Mouse (Mus musculus) heart, embryonic 15.5 days (tissue): ENCODE results near the gene Fam76b. TPM values are rescaled to one million over a fixed set of nuclear protein-coding genes. Genes with fewer than 3 reads are reported as not detected.
A peak's percentile ranks its signal among the peaks of the same experiment; 100 is the strongest.

Source experiments
- ATAC-seq: fragments of 200-750 bp; cut with Nextera tagmentation; replicated peaks from 2 replicates; pipeline ENCODE4 v1.8.0; 2017; ENCODE audit warnings: low read depth, moderate TSS enrichment; ENCODE audit not compliant: insufficient number of reproducible peaks, insufficient read depth, low FRiP score
- H3K27ac ChIP-seq: fragments of 300-500 bp; sonication (generic); 2 replicates; pipeline ENCODE4 v1.5.1; 2015; ENCODE audit warnings: mild to moderate bottlenecking, inconsistent platforms
- H3K27me3 ChIP-seq: fragments of 300-500 bp; sonication (generic); 2 replicates; pipeline ENCODE4 v1.6.1; 2015; ENCODE audit warnings: inconsistent platforms
- H3K36me3 ChIP-seq: fragments of 300-500 bp; sonication (generic); 2 replicates; pipeline ENCODE4 v1.6.1; 2015; ENCODE audit warnings: mild to moderate bottlenecking, inconsistent platforms
- H3K4me1 ChIP-seq: fragments of 300-500 bp; sonication (generic); replicated peaks from 2 replicates; pipeline ENCODE4 v1.6.1; 2015; ENCODE audit warnings: inconsistent platforms
- H3K4me2 ChIP-seq: fragments of 300-500 bp; sonication (generic); 2 replicates; pipeline ENCODE4 v1.6.1; 2015; ENCODE audit warnings: inconsistent platforms, mild to moderate bottlenecking, moderate library complexity
- H3K4me3 ChIP-seq: fragments of 300-500 bp; sonication (generic); 2 replicates; pipeline ENCODE4 v1.5.1; 2015; ENCODE audit warnings: mild to moderate bottlenecking, inconsistent platforms
- H3K9ac ChIP-seq: fragments of 300-500 bp; sonication (generic); 2 replicates; pipeline ENCODE4 v1.6.1; 2015; ENCODE audit warnings: mild to moderate bottlenecking, inconsistent platforms
- H3K9me3 ChIP-seq: fragments of 300-500 bp; sonication (generic); replicated peaks from 2 replicates; pipeline ENCODE4 v1.6.1; 2016; ENCODE audit warnings: inconsistent platforms
- WGBS: fragments of 180-500 bp; shearing (Covaris S2); methylation state at CpG from one replicate; pipeline ENCODE4 v1.1.7; 2015; ENCODE audit warnings: mixed read lengths; 5-methylcytosine and 5-hydroxymethylcytosine counted together
- polyA plus RNA-seq: library from polyadenylated mRNA; unstranded; fragments of >200 nt; fragmentation: Nextera tagmentation; extraction: Ambion mirVana; gene quantifications from 2 replicates; pipeline ENCODE4 v1.2.1, GENCODE M21; 2015

Fam76b gene
- polyA plus RNA-seq, 1 experiment from 2014 or later, result 14.6 TPM

- no peaks in the 10 kb centered on the region for H3K36me3 ChIP-seq
- H3K4me2 ChIP-seq, result no peak overlapping the region
- no peak overlapping the region for H3K4me3 ChIP-seq
- H3K9ac ChIP-seq, result no peak overlapping the region
- 59% methylated on average over 6 of the region's 6 CpGs for WGBS
- ATAC-seq, result no peak
- no peak overlapping the region for H3K27ac ChIP-seq
- no peaks in the 10 kb centered on the region for H3K27me3 ChIP-seq
- peaks cover 4% of the 10 kb centered on the region; the same call in 1 of the 2 replicates for H3K4me1 ChIP-seq
- no peaks in the 10 kb centered on the region for H3K9me3 ChIP-seq
These were observed 68.5 kb downstream of the Fam76b start for GRCm38 (mm10) chr9:13896055-13896454.

DNA sequence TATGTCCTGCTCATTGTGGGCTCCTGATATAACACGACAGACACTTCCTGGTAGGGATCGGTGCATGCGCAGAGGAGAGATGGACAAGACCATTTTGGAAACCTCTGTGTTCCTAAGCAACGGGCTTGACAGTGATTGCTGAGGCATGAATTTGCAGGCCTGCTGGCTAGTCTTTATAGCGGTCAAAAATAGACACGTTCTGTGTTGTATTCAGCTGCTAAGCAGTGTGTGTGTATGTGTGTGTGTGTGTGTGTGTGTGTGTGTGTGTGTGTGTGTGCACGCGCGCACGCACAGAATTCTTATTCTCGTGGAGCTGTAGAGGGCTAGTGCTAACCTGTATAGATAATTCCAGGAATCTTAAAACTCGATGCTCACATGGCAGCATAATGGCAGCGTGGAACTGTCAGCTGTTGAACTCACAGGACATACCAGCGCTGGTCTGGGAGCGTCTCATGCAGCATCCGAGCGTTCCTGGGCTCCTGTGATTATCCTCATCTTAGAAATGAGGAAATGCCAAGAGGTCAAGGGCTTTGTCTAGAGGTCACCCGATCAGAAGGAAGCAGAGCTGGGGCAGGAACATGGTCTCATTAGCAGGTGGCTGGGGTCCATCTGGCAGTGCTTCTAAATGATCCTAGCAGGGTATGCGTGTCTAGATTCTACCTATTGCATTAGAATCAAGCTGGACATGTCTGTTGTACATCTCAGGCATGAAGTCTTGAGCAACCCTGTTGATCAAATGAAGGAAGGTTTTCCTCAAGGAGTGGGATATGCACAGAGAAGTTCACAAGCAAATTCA lies 71.2 kb downstream of the Fam76b start:
- no peak overlapping the region for H3K4me3 ChIP-seq
- WGBS, result 49% methylated on average over 19 of the region's 19 CpGs
- ATAC-seq, result peak; percentile 83
- no peak overlapping the region for H3K9ac ChIP-seq
- H3K4me1 ChIP-seq, result peaks cover 4% of the 10 kb centered on the region; the same call in 1 of the 2 replicates
- H3K9me3 ChIP-seq, result no peaks in the 10 kb centered on the region
- H3K27me3 ChIP-seq, result no peaks in the 10 kb centered on the region
- H3K36me3 ChIP-seq, result no peaks in the 10 kb centered on the region
- H3K27ac ChIP-seq, result no peak overlapping the region
- peak overlapping the region; percentile 38 for H3K4me2 ChIP-seq

DNA sequence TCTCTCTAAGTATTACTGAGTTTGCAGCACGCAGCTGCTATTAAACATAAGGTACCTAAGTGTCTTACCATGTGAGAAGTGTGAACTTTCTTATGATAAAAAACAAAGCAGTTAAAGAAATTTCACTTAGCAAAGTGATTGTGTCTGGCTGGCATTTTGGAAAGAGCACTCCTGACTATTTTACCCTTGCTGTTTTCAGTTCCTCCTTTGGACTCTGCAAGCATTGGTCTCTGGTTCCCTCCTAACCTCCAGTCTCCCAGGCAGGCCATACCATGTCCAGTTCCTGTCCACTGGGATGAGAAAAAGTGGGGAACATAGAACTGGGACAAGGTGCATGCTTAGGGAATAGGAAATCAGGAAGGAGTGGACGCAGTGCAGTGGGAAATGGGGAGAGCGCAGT lies 74.5 kb downstream of the Fam76b start:
- Histone ChIP-seq H3K27ac (no peak overlapping the region), H3K9me3 (no peaks in the 10 kb centered on the region)

DNA sequence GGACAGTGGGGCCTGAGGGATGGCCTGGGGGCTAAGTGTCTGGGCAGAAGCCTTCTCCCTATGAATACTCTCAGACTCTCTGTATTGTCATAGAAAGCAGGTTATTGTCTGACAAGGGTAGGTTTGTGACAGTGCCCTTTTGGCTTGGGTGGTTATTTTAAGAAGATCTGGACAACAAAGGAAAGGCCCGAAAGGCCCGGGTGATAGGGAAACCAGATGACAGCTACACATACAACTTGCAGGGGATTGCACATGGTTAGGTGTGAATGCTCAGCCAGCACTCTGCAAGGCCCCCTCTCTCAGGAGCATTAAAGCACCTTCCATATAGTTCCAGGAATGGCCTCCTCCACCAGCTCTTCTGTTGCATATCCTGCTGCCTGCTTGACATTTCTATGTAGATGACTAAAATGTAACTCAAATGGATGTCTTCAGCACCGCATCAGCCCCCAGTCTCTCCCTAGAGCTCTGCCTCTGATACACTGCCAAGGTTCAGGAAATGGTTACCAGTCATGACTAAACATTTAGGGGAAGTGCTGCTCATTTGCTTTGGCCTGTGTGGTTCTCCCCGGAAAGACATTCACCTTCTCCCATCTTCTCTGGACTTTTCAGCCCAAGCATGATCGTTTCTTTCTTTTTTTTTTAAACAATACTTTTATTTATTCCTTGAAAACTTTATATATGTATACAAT lies 76.7 kb downstream of the Fam76b start:
- WGBS, result 53% methylated on average over 5 of the region's 5 CpGs
- no peak for ATAC-seq
- Histone ChIP-seq H3K9me3 (no peaks in the 10 kb centered on the region), H3K27me3 (no peaks in the 10 kb centered on the region), H3K27ac (no peak overlapping the region), H3K4me1 (no peaks in the 10 kb centered on the region), H3K4me3 (no peak overlapping the region), H3K9ac (no peak overlapping the region), H3K4me2 (no peak overlapping the region), H3K36me3 (no peaks in the 10 kb centered on the region)

More for the DNA sequence above, 74.5 kb downstream of the Fam76b start:
- Histone ChIP-seq H3K27me3 (no peaks in the 10 kb centered on the region), H3K4me3 (no peak overlapping the region), H3K4me2 (no peak overlapping the region), H3K9ac (no peak overlapping the region), H3K4me1 (peaks cover 4% of the 10 kb centered on the region; the same call in 1 of the 2 replicates), H3K36me3 (no peaks in the 10 kb centered on the region)
- ATAC-seq, result no peak
- 87% methylated on average over 3 of the region's 3 CpGs for WGBS

Other genes starting within 250 kb of the Fam76b start
- gene Mtmr2, start 79.3 kb upstream of the Fam76b start, polyA plus RNA-seq, result 42.7 and 49.0 TPM in 2 replicates
- gene Cep57, start 609 bp upstream of the Fam76b start, polyA plus RNA-seq, result 32.7 and 35.0 TPM in 2 replicates